Mouse (Mus musculus) frontal cortex, adult (tissue): ENCODE data around the gene Gcnt1.

Experiments
- ATAC-seq: cut with Nextera tagmentation; 2 replicates; pipeline ENCODE4 v1.9.2; 2017; ENCODE audit warnings: mild to moderate bottlenecking, moderate library complexity, mixed read lengths; ENCODE audit not compliant: low TSS enrichment

The Gcnt1 gene

DNA sequence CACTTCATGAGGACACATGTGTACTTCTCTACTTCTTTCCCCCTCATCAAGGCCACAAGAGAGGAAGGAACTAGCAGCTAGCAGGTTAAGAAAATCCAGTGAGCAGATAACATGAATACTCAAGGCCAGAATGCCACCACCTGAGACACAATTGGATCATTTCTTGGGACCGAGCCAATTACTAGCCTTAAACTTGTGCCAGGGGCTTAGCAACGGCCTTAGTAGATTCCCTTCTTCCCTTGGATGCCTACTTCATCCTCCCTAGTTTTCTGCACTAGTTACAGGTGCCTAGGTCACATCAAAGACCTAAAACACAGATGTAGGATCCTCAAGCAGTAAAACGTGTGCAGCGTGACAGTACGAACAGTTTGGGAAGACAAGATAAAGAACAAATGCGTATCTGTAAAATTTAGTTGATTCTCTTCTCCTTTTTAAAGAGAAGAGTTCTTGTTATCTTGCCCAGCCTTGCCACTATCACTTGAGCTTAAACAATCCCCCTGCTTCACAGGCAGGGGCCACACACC, 44.7 kb downstream of the Gcnt1 start:
- no peak for ATAC-seq

DNA sequence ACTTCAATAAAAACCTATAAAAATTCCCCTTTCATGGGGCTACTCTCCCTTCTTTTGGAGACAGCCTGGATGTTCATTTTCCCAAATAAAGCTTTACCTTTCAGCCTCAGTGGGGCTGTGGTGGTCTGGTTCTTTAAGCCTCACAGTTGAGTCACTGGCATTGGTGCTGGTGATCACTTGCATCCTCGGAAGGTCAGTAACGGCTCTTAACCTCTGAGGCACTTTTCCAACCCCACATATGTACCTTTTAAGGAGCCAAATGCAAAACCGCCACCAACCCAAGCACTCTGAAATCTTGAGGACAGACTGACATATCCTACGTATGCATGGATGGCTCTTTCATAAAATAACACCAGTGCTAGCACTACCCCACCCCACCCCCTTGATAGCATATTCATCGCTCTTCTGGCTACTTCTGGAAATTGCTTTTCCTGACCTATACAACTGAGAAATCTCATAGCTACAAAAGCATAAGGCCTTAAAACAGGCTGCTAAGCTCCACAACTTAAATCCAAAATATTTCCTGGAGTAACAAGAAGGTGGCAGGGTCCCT, 48.9 kb downstream of the Gcnt1 start:
- ATAC-seq = no peak

DNA sequence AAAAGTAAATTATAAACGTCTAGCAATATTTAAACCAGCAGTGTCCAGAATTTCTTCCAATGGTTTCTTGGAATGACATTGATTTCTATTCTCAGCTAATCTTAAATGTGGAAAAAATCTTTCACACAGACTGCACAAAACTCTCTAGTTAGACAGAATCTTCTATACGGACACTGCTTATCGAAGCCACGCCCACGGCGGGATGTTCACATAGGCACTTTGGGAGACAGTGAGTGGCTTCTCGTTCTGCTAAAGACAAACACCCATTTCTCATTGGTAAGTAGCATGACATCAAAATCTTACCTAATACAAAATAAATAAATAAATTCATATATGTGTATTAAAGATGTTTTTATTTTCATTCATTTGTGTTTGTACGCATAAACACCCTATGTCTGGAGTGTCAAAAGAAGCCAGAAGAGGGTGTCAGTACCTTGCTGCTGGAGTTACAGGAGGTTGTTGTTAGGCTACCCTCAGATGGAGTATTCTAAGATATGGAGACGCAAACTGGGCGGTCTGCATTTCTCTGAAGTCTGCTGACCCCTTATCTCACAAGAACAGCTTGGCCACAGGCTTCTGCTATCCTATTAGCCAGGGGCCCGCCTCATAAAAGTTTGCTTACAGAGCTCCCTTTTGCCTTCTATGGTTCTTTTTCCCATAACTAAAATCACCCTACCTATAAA, 49.5 kb downstream of the Gcnt1 start:
- no peak for ATAC-seq

DNA sequence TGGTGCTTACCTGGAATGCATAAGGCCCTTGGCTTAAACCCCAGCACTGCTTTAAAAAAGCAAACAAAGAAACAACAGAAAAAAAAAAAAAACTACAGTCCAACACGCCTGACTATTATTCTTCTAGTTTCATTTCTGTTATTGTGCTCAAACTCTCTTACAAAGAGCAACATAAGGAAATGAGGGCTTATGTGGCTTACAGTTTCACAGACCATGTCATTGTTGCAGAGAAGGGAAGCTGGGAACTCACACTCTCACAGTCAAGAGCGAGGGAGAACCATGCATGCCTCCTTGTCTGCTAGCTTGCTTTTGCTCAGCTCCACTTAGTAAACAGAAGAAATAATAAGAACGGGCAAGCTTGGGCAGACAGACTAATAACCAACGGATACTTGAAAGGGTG, 52.9 kb downstream of the Gcnt1 start:
- no peak for ATAC-seq

DNA sequence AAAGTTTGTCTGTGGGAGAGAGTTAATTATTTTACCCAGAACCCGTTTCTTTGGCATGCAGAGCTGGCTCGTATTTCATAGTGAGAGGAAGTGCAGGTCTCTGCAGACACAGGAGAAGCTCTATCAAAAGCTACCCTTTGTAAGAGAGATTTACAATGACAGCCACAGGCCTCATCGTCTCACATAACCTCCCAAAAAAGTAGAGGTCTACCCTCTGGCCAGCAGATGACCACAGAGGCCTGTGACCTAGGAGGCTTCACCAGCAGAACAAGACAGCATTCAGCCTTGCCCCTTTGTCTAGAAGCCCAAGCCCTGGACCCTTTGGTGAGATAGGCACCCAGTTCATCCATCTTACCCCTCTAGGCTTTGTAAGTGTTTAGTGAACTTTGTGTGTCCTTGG, 53.9 kb downstream of the Gcnt1 start:
- no peak for ATAC-seq

DNA sequence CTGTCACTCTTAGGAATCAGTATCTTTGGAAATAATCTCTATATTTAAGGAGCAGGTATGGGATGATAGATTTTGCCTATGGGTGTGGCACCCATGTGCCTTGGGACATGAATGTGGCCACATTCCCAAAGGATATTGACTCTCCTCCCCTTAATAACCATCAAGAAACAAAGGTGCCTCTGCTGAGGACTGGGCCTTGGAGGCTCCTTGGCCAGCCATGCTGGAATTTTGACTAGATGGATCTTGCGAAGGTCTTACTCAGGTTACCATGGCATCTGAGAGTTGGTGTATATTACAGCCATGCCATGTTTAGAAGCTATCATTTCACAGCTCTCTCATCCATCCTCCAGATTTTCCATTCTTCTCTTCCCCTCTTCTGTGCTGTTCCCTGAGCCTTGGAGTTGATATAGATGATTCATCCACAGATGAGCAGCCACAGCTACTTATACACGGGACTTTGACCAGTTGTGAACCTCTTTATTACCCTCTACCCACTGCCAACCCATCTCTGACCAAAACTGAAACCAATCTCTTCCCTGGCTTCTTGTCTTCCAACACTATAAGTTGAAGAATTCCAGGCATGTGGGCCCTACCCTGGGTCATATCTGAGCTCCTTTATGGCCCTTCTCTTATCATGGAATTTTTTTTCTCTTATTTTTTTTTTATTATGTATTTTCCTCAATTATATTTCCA, 56.2 kb downstream of the Gcnt1 start:
- ATAC-seq = no peak

DNA sequence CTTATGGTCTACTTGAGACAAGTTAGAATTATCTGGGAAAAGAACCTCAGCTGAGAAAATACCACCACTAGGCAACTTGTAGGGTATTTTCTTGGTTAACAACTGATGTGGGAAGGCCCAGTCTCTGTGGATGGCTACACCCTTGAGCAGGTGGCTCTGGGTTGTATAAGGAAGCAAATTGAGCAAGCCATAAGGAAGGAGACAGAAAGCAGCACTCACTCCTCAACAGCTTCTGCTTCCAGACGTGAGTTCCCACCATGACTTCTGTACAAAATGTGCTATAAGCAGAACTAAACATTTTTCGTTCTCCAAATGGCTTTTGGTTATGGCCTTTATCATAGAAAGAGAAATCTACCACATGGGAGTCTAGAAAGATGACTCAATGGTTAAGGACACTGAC, 58.2 kb downstream of the Gcnt1 start:
- ATAC-seq = no peak

DNA sequence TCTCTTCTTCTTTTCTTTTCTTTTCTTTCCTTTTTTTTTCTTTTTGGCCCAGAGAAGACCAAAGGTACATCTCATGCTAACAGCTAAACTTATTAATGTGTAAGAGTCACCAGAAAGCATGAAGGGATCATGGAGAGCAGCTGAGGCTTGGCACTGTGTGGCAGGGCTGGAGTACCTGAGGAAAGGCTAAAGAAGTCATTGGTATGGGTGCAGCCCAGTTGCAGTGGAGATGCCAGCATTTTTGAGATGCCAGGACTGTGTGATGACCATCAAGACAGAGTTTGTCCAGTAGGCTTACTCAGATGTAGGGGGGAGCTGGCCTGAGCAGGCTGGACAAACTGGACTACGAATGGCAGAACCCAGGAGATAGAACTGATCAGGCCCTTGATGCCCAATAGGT, 58.9 kb downstream of the Gcnt1 start:
- no peak for ATAC-seq

DNA sequence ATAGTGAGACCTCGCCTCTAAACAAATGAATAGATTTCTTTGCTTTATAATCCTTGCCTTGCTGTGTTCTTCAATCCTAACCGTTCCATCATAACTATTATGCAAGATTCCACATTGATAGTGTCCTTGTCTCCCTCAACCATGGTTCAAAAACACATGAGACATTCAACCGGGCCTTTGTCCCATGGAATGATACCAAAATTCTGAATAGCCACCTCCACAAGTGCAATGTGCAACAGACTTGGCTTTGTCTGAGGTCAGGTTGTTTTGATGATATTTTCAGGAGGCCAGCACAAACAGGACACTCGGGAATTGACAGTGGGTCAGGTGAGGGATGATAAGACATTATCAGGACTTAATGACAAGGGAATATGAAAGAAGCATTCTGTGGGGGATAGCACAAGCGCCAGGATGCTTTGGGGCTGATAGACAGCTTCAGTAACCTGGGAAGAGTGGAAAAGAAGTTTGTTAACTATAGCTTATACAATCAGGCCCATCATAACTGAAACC, 59.9 kb downstream of the Gcnt1 start:
- ATAC-seq = no peak

DNA sequence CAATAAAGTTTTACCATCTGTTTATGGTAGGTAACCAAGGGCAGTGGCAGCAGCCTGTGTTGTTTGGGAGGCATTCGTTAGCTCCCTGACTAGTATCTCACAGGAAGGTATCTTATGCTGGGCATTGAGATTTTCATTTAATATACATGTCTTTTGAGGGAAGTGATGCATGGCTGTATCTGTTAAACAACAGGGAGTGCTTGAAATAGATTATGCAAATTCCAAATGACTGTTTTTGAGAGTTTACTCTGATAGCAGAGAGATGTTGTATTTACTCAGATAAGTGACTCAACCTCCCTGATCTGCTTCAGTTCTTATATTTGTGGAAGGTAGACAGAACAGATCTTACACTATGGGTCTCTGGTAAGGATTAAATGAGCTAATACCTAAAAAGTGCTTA, 61.1 kb downstream of the Gcnt1 start:
- no peak for ATAC-seq

DNA sequence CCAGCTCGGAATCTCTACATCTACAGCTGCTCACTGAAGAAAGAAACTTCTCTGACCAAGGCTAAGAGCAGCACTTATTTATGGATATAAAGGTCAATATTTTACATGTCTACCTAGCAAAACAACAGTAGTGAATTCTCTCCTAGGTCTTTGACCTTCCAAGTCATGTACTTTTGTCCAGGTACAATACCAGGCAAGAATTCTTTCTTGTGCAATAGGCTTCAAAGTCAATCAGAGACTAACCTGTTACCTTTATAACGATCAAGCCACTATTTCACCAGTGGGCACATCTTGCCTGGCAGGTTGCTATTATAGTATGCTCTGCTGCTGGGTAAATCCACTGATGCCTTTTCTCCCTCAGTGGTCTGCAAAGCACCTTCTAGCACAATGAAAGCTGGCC, 61.6 kb downstream of the Gcnt1 start:
- ATAC-seq = no peak

DNA sequence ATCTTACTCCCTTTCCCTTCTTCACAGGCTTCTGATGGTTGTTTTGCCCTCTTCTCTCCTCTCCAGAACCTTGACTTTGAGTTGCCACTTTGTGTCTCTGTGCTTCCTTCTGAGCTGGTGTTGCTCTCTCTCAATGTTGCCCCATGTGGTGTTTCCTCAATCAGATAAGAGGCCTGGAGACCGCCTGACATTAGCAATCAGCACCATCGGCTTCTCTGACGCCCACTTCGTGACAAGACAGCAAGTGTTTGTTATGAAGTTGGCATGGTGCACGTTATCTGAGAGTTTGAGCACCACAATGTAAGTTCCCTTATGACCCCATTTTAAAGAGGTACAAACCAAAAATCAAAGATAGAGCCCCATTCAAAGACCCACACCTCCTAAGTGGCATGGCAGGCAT, 76.6 kb downstream of the Gcnt1 start:
- no peak for ATAC-seq

DNA sequence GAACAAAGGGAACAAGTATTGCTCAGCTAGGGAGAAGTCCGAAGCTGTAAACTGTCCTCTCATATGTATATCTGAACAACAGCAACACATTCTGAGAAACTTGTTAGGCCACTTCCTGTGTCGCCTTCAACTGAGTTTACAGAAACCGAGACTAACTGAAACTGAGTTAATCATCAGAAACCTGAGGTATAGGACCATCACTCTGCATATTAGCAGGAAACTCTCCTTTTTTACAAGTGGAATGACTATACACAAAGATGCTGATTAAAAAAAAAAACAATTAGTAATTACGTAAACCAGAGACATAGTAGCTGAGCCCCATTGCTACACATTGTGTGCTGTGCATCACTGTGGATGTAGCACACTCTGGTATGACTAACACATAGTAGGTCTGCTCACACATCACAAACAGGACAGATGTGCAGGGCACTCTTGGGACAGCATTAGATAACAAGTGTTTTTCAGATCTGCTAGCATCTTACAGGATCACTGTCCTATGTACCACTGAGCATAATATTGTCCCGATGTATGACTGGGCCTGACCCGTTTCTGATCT, 77.4 kb downstream of the Gcnt1 start:
- no peak for ATAC-seq

DNA sequence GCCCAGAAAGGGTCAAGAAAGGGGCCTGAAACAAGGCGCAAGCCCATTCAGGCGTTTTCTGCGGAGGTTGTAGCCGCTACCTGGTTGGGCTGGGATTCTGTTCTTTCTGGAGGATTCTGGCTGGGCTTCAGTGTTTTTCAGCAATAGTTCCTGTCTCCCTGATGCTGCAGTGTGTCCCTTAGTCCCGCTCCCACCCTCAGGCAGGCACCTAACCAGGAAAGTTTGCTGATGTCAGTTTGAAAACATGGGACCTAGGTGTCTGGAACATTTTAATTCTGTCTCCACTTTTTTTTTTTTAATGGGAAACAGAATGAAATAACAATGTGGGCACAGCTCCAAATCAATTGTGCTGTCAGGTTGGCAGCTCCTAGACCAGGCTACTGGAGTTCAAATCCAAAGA, 78.5 kb downstream of the Gcnt1 start:
- ATAC-seq = no peak

DNA sequence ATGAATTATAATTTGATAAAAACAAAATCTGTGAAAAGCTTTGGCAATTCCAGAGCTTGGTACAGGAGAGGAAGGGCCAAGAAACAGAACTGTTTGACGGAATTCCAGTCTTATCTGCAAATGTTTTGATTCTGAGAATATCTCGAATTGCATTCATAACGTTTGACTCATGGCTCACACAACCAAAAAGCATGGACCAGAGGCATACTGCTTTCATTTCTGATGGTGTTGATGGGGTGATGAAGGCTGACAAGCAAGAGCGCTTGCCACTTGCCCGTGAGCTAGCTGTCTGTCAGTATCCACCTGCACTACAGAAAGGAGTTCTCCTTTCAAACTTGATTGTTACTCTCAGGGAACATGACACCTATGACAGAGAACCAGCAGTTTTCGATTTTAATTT, 83.1 kb downstream of the Gcnt1 start:
- ATAC-seq = no peak

DNA sequence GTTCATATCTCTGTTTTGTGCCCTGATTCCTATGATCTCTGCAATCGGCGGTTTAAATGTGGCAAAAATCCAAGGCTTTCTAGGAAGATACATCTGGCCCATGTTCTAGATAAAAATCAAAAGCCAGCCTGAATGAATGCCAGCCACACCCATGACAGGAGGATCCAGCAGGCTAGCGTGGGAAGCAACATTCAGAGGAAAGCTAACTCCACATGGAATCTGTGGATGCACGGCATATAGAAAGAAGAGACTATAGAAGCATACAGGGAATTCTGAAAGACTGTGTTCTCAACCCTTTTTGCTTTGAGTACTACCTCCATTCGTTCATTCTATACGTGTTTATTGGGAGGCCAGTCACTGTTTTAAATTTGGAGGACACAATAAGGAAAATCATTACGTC, 86.6 kb downstream of the Gcnt1 start:
- ATAC-seq = peak; percentile 93

DNA sequence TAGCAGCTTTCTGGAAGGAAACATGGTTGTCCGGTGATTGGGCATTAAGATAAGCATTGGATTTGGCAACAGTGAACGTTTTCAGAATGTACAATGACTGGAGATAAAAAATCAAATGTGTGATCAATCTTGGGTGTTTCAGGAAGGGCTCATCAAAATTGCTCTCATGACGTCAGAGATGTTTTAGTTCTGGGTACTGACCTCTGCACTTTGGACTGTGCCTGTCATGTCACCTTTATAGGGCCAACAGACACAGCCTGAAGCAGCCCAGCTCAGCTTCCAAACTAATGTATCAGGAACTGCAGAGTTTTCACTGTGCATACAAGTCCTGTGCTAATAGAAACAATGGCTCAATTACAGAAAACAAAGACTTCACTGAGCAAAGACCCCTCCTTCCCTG, 89.3 kb downstream of the Gcnt1 start:
- no peak for ATAC-seq

DNA sequence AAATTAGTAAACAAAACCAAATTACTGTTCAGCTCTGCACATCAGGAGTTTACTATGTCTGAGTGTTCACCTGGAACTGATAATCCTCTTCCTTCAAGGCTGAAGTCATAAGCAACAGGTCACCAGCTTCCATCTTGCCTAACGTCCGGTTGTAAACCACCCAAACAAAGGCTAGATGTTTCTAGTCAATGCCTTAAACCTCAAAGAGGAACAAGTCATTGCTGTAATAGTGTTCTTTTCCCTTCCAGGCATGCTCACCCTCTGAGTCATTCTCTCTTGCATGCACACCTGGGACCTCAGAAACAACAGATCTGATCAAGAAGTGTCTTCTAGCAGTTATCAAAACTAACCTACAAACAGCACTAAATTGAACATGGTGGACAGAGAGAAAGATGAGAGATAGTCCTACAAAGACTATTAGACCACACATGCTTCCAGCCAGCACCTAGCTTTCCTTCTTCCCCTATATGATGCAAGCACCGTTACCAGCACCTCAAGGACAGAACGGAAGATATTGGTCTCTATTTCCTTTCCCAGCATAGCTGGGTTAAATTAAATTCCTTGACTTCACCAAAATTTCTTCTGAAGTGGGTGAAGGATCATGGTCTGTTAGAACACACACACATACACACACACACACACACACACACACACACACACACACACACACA, 94.1 kb downstream of the Gcnt1 start:
- no peak for ATAC-seq
